Mouse (Mus musculus) layer of hippocampus, postnatal 14 days (tissue): ENCODE results near the gene Tsn. TPM values are rescaled to one million over a fixed set of nuclear protein-coding genes. Genes with fewer than 3 reads are reported as not detected.
A peak's percentile ranks its signal among the peaks of the same experiment; 100 is the strongest.

Source experiments
- DNase-seq, 2 experiments: peaks; one replicate each; pipeline ENCODE4 v3.0.0; 2021 to 2022; ENCODE audit warnings: low spot score in 2 of 2, mixed read lengths in 1 of 2
- long read RNA-seq, 2 experiments: library from polyadenylated mRNA; stranded (forward); transcript quantifications; one replicate each; pipeline ENCODE4 v2.0.0; 2021
- total RNA-seq, 2 experiments: library from RNA; stranded (reverse); gene quantifications; 2 replicates each; pipeline ENCODE4 v1.2.3; 2021

The Tsn gene
- 100 to 1,000 TPM; 108 to 113 TPM for total RNA-seq
- long read RNA-seq, experiment 1, full-length matches to known transcripts = 76 of 104 reads
- long read RNA-seq, experiment 1, partial matches to known transcripts = 3 of 104 reads
- long read RNA-seq, experiment 1, other reads (novel, unspliced or antisense) = 25 of 104 reads
- long read RNA-seq, experiment 2, full-length matches to known transcripts = 110 of 132 reads
- long read RNA-seq, experiment 2, partial matches to known transcripts = 0 of 132 reads
- long read RNA-seq, experiment 2, other reads (novel, unspliced or antisense) = 22 of 132 reads

DNA sequence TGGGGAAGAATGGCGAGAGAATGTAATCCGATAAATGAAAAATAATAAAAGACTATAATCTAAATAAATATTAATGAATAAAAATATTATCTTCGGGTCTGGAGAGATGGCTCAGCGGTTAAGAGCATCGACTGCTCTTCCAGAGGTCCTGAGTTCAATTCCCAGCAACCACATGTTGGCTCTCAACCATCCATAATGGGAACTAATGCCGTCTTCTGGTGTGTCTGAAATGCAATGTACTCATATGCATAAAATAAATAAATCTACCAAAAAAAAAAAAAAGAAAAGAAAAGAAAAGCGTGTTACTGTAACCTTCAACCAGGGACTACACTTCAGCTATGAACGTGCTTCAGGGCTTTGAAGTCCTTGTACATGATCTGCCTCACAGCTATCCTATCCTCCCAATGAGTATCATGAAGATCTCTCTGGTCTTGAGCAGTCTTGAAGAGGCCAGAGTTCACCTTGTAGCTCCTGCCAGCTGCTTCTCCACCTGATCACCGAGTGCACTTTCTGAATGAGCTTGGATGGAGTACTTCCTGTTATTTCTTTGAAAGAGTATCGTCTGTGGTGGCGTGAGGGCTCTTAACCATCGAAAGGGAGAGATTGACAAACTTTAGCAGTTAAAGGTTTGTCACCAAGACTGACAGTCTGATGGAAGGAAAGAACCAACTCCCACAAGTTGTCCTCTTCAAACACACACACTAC, at the start of gene Tsn:
Gene Tsn (minus strand): TSS at position 118 of the 705 bp plus-strand sequence.
- DNase-seq = no peak

- peak in 1 of 2 experiments; percentile 16 for DNase-seq
These were observed 47.7 kb upstream of the Tsn start for GRCm38 (mm10) chr1:118359071-118359761.

DNA sequence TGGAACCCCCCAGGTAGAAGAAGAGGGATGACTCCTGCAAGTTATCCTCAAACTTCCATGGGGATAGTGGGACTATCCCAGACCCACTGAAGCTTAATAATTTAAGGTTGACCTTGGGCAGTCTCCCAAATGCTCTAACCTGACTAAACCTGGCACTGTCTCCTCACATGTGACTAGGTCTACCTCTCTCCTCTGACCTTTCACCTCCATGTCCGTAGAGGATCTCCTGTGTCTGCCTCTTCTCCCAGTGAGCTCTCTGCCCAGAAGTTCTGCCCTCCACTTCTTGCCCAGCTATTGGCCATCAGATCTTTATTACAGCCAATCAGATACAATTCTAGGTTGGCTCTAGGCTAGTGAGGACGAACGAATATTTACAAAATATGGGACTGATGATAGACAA, 38.4 kb upstream of the Tsn start:
- no peak for DNase-seq

DNA sequence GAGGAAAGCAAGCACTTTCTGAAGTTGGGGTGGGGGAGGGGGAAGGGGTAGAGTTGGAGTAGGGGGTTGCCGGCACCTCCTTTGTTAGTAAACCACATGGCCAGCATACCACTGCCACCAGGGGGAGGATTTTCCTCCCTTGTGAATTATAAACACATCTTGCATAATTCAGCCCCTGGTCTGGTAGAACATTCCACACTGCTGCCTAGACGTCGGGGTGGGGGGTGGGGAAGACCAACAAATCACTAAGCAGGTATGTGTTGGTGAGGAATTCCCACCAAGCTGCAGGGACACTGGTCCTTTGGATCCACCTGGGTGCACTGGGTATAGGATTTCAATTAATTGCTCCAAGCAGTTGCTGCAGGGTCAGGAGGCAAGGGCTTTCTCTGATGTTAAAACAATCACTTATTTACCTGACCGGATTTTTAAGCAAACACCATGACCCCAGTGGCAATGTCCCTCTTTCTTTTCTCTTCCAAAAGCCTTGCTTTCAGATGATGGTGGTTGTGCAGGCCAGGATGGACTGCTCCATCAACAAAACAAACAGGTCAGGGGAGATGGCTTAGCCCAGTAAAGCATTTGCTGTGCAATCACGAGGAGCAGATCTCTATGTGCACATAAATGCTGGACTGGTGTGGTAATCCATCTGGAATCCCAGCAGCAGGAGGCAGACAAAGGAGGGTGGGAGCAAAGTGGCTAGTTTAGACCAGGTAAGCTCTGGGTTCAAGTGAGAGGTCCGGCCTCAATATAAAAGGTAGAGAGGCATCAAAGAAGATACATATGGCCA, 32.3 kb upstream of the Tsn start:
- DNase-seq = no peak

DNA sequence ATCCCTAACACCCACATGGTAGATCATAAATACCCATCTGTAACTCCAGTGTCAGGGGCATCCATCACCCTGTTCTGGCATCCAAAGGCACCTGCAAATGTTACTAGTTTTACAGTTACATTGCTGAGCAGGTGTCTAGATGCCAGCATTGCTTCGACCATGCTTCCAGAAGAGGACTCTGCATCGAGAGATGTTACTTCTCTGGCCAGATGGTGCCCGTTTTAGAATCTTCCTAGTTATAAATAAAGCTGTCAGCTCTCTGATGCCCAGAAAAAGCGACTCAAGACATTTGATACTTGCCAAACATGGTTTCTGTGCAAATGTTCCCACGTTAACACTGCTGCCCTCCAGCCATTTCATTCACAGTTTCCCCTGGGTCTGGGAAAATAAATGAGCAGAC, 26.4 kb upstream of the Tsn start:
- no peak for DNase-seq

DNA sequence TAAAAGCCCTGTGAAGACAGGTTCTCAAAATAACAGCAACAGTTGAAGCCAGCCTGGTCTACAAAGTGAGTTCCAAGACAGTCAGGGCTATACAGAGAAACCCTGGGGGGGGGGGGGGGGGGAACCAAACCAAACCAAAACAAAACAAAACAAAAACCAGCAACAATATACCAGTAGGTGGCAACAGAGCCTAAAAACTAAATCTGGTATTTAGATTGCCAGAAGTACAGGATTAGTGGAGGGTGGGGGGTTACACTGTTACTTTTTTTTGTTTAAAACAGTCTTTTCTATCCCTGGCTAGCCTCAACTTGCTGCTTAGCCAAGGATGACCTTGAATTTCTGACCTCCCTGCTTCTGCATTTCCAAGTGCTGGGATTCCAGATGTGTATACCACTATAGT, 24.3 kb upstream of the Tsn start:
- DNase-seq = no peak

- DNase-seq = no peak
These were observed 23.5 kb upstream of the Tsn start for GRCm38 (mm10) chr1:118334749-118335713.

DNA sequence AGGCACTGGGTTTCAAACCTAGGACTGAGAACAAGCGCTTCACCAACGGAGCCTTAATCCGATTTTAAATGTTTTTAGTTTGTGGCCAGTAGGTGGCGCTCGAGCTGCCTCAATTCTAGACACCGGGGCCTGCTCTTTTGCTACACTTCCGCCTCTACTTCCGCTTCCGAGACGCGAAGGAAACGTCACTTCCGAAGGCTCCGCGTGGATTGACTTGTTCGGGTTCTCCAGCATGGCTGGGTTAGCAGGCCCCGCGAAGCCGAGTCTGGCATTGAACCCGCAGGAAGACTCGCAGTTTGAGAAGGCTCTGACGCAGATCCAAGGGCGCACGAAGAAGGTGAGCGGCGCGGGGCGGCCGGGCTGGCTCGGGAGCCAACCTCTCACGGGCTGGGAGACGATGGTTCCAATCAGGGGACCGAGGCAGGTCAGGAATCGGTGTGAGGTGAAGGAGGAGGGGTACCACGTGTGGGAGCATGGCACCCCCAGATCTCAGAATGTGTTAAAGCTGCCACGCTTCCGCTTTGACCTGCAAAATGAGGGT, 10.2 kb upstream of the Tsn start, which contains the start of gene Nifk:
Gene Nifk (plus strand): TSS at position 179 of the 541 bp plus-strand sequence.
- DNase-seq = peak; percentile 90 to 97

DNA sequence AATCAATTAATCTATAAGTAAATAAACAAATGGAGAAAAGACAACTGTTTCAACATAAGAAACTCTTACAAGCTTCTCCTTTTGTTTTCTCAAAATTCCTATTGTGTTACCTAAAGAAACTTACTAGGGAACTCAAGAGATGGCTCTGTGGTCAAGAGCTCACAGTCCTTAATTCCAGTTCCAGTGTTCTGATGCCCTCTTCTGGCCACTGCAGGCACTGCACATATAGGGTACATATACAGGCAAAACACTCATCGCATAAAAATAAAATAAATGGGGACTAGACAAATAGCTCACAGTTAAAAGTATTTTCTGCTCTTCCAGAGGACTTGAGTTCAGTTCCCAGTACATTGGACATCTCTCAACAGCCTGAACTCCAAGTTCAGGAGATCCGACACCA, 9.2 kb upstream of the Tsn start:
- DNase-seq = peak in 1 of 2 experiments; percentile 29

GRCm38 (mm10) chr1:118310780-118311621, 538 bp downstream of the Tsn start:
- peak; percentile 85 to 95 for DNase-seq

- no peak for DNase-seq
These were observed 13.8 kb downstream of the Tsn start for GRCm38 (mm10) chr1:118297719-118298118.

GRCm38 (mm10) chr1:118296673-118297072, 14.9 kb downstream of the Tsn start:
- no peak for DNase-seq

GRCm38 (mm10) chr1:118294826-118295225, 16.7 kb downstream of the Tsn start:
- DNase-seq = peak; percentile 69 to 78

DNA sequence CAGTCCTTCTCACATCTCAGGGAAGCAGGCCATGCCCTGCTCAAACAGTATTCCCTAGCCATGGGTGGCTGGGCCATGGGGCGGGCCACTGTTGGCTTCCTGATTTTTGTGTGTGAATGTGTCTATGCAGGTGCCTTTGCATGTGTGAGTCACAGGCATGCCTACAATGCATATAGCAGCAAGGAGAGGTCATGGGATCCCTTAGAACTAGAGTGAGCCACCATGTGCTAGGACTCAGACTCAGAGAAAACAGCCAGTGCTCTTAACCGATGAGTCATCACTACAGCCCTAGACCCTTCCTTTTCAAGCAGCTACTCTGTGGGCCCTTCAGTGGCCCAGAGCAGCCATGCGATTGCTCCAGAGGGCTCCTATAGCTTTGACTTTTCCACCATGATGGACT, 17.3 kb downstream of the Tsn start:
- no peak for DNase-seq

- no peak for DNase-seq
These were observed 19.2 kb downstream of the Tsn start for GRCm38 (mm10) chr1:118292291-118292690.

DNA sequence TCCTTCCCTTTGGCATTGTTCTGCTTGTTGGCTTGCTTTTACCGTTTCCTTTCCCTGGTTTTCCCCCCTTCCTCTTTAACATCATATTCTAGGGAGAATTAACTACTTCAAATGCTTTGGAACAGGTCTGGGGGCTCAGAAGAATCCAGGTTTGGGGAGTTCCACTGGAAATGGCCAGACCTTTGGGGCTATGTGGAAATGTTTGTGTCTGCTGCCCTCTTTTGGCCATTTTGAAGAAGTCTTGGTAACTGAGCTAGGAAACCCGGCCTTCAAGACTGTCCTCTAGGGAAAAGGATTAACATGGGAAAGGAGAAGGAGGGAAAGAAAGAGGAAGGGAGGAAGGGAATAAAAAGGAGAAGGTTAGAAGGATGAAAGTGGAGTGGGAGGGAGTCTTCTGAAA, 36.4 kb downstream of the Tsn start:
- DNase-seq = peak in 1 of 2 experiments; percentile 35

DNA sequence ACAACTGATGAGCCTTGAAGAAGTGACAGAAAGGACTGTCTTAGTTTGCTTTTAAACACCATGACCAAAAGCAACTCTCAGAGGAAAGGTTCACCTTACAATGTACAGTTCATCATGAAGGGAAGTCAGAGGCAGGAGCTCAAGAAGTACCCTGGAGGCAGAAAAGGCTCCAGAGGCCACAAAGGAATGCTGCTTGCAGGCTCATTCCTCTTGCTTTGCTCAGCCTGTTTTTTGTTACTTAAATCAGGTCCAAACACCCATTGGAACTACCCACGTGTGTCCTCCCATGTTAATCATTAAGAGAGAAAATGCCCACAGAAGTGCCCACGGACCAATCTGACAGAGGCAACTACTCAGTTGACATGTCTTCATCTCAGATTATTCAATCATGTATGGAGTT, 59.6 kb downstream of the Tsn start:
- no peak for DNase-seq
